16 mouse cellular contexts compared by ENCODE assay signal in genomic region chr19:24317731-24318130, GRCm38 (mm10). TPM values are rescaled to one million over a fixed set of nuclear protein-coding genes. Genes with fewer than 3 reads are reported as not detected.
A peak's percentile ranks its signal among the peaks of the same experiment; 100 is the strongest.
DNase-seq lines count a peak whose midpoint lies in the region; ATAC-seq and TF ChIP-seq lines count a peak whose summit lies in the region.
"Had no signal": no experiment of that assay in that cellular context is flagged by ENCODE, and none has a peak within 500 bp of the region (broad histone marks: within the 10 kb centered on the region; RNA-seq: fewer than 3 reads in every experiment).

No protein-coding gene starts in this region.

- H3K36me3 ChIP-seq in forebrain, embryonic 15.5 days, result no peaks in the 10 kb centered on the region
- no peaks in the 10 kb centered on the region for H3K36me3 ChIP-seq in forebrain, embryonic 10.5 days (replicated peaks)
- H3K36me3 ChIP-seq in lung, embryonic 14.5 days (ENCODE audit: insufficient read depth), result no peaks in the 10 kb centered on the region
- no peaks in the 10 kb centered on the region for H3K36me3 ChIP-seq in intestine, embryonic 15.5 days
- H3K36me3 ChIP-seq in small intestine, adult 2 months (ENCODE audit: control insufficient read depth, insufficient read depth, low read length), result 0 out of 2 replicates have a peak, but pooled peaks cover 3% of the 10 kb centered on the region
- H3K36me3 ChIP-seq in thymus, adult 2 months (ENCODE audit: control insufficient read depth, insufficient read depth, low read length), result no peaks in the 10 kb centered on the region
- H3K36me3 ChIP-seq: hindbrain, embryonic 10.5 days; limb, embryonic 10.5 days; liver, embryonic 15.5 days; midbrain, embryonic 10.5 days; neural tube, embryonic 13.5 days had no signal

- H3K4me2 ChIP-seq in forebrain, embryonic 15.5 days (replicated peaks), result no peak overlapping the region
- H3K4me2 ChIP-seq in lung, embryonic 14.5 days, result no peak overlapping the region
- H3K4me2 ChIP-seq in intestine, embryonic 15.5 days (replicated peaks), result no peak overlapping the region
- H3K4me2 ChIP-seq: liver, embryonic 15.5 days had no signal

- DNase-seq in forebrain, embryonic 10.5 days (ENCODE audit: extremely low spot score, low spot score), result no peak
- peak; percentile 30 for DNase-seq in lung, embryonic 14.5 days
- DNase-seq in lung, postnatal 4 days, result no peak
- DNase-seq in thymus, adult 2 months, result no peak
- DNase-seq: adrenal gland, postnatal 25 days; cerebellum, adult 9-11 months; liver had no signal

- no peak overlapping the region for H3K4me3 ChIP-seq in forebrain, embryonic 15.5 days
- no peak overlapping the region for H3K4me3 ChIP-seq in forebrain, embryonic 10.5 days
- no peak overlapping the region for H3K4me3 ChIP-seq in lung, embryonic 14.5 days (ENCODE audit: low read depth, low read length)
- H3K4me3 ChIP-seq in intestine, embryonic 15.5 days (replicated peaks), result no peak overlapping the region
- no peak overlapping the region for H3K4me3 ChIP-seq in small intestine, adult 2 months (ENCODE audit: low read depth, low read length)
- no peak overlapping the region for H3K4me3 ChIP-seq in thymus, adult 2 months (ENCODE audit: control insufficient read depth, insufficient read depth, low read length)
- H3K4me3 ChIP-seq: hindbrain, embryonic 10.5 days; limb, embryonic 10.5 days; liver, embryonic 15.5 days; midbrain, embryonic 10.5 days; myocyte; neural tube, embryonic 13.5 days had no signal

- ATAC-seq in forebrain, embryonic 15.5 days (replicated peaks), result no peak
- ATAC-seq in lung, embryonic 14.5 days (ENCODE audit: insufficient read depth), result no peak
- peak; percentile 95 for ATAC-seq in intestine, embryonic 15.5 days

- TF ChIP-seq CTCF in lung, embryonic 14.5 days (IDR thresholded peaks at IDR 0.05; ENCODE audit: low read depth), result no peak
- no peak for TF ChIP-seq CTCF in small intestine, adult 2 months (IDR thresholded peaks at IDR 0.05; ENCODE audit: extremely low read depth, insufficient read length, insufficient replicate concordance, low read depth, low read length)
- no peak for TF ChIP-seq CTCF in thymus, adult 2 months (IDR thresholded peaks at IDR 0.05; ENCODE audit: borderline replicate concordance, control insufficient read depth, extremely low read depth, insufficient read depth, low read length, poor library complexity)

- H3K27me3 ChIP-seq in forebrain, embryonic 15.5 days, result no peaks in the 10 kb centered on the region
- H3K27me3 ChIP-seq in forebrain, embryonic 10.5 days (ENCODE audit: poor library complexity, severe bottlenecking), result no peaks in the 10 kb centered on the region
- no peaks in the 10 kb centered on the region for H3K27me3 ChIP-seq in lung, embryonic 14.5 days (ENCODE audit: insufficient read depth, low read length)
- H3K27me3 ChIP-seq in intestine, embryonic 15.5 days (replicated peaks), result no peaks in the 10 kb centered on the region
- H3K27me3 ChIP-seq in small intestine, adult 2 months (ENCODE audit: control insufficient read depth, insufficient read depth, low read length), result no peaks in the 10 kb centered on the region
- H3K27me3 ChIP-seq in thymus, adult 2 months (ENCODE audit: control insufficient read depth, insufficient read depth, low read length), result no peaks in the 10 kb centered on the region
- H3K27me3 ChIP-seq: liver, embryonic 15.5 days had no signal

- H3K9me3 ChIP-seq in forebrain, embryonic 15.5 days, result no peaks in the 10 kb centered on the region
- no peaks in the 10 kb centered on the region for H3K9me3 ChIP-seq in forebrain, embryonic 10.5 days
- H3K9me3 ChIP-seq in lung, embryonic 14.5 days (ENCODE audit: low read depth, low read length), result no peaks in the 10 kb centered on the region
- H3K9me3 ChIP-seq in intestine, embryonic 15.5 days, result no peaks in the 10 kb centered on the region
- H3K9me3 ChIP-seq: hindbrain, embryonic 10.5 days; limb, embryonic 10.5 days; liver, embryonic 15.5 days; midbrain, embryonic 10.5 days; neural tube, embryonic 13.5 days had no signal

- H3K27ac ChIP-seq in forebrain, embryonic 15.5 days (replicated peaks), result 0 out of 2 replicates have a peak overlapping the region, but pooled peaks have one; percentile 31
- H3K27ac ChIP-seq in forebrain, embryonic 10.5 days, result no peak overlapping the region
- peak overlapping the region; percentile 69; the same call in 1 of the 2 replicates for H3K27ac ChIP-seq in lung, embryonic 14.5 days (ENCODE audit: low read depth)
- H3K27ac ChIP-seq in intestine, embryonic 15.5 days, result peak overlapping the region; percentile 68
- peak overlapping the region; percentile 70 for H3K27ac ChIP-seq in small intestine, adult 2 months (ENCODE audit: insufficient read depth, low read depth, low read length)
- H3K27ac ChIP-seq in thymus, adult 2 months (ENCODE audit: control insufficient read depth, insufficient read depth, low read length), result no peak overlapping the region
- H3K27ac ChIP-seq: hindbrain, embryonic 10.5 days; limb, embryonic 10.5 days; liver, embryonic 15.5 days; midbrain, embryonic 10.5 days; neural tube, embryonic 13.5 days had no signal

- peaks cover 27% of the 10 kb centered on the region for H3K4me1 ChIP-seq in forebrain, embryonic 15.5 days
- H3K4me1 ChIP-seq in forebrain, embryonic 10.5 days, result peaks cover 38% of the 10 kb centered on the region
- H3K4me1 ChIP-seq in lung, embryonic 14.5 days (ENCODE audit: insufficient read depth), result no peaks in the 10 kb centered on the region
- H3K4me1 ChIP-seq in intestine, embryonic 15.5 days (replicated peaks), result 0 out of 2 replicates have a peak, but pooled peaks cover 10% of the 10 kb centered on the region
- H3K4me1 ChIP-seq in small intestine, adult 2 months (ENCODE audit: control insufficient read depth, insufficient read depth, insufficient read length, low read length), result peaks cover 7% of the 10 kb centered on the region; the same call in 1 of the 2 replicates
- H3K4me1 ChIP-seq in thymus, adult 2 months (replicated peaks; ENCODE audit: control insufficient read depth, insufficient read depth, low read length), result no peaks in the 10 kb centered on the region
- H3K4me1 ChIP-seq: liver, embryonic 15.5 days had no signal

- 85% methylated on average over 2 of the region's 2 CpGs for WGBS in forebrain, embryonic 15.5 days
- WGBS in forebrain, embryonic 10.5 days, result 89% methylated on average over 2 of the region's 2 CpGs
- WGBS in lung, embryonic 14.5 days, result 61% methylated on average over 2 of the region's 2 CpGs
- WGBS in intestine, embryonic 15.5 days, result 55% methylated on average over 2 of the region's 2 CpGs
- WGBS in small intestine, adult 2 months, result 34% methylated on average over 2 of the region's 2 CpGs
- WGBS in thymus, adult 2 months, result 89% methylated on average over 2 of the region's 2 CpGs

- H3K9ac ChIP-seq in forebrain, embryonic 15.5 days (replicated peaks), result no peak overlapping the region
- H3K9ac ChIP-seq in lung, embryonic 14.5 days, result no peak overlapping the region
- H3K9ac ChIP-seq in intestine, embryonic 15.5 days, result no peak overlapping the region
- H3K9ac ChIP-seq: liver, embryonic 15.5 days; neural tube, embryonic 13.5 days had no signal

- TF ChIP-seq POLR2A in small intestine, adult 2 months (IDR thresholded peaks at IDR 0.05; ENCODE audit: low read depth, low read length), result no peak
- no peak for TF ChIP-seq POLR2A in thymus, adult 2 months (IDR thresholded peaks at IDR 0.05; ENCODE audit: control insufficient read depth, extremely low read depth, insufficient read depth, low read length, poor library complexity)

RNA-seq across cellular contexts. Expression of gene Fxn, which starts 37.3 kb away (rescaled TPM):
- 43.4 and 49.4 TPM in 2 replicates for polyA plus RNA-seq in forebrain, embryonic 15.5 days (2015; fragmentation: Nextera tagmentation; extraction: Ambion mirVana)
- 64.0 and 65.9 TPM in 2 replicates for polyA plus RNA-seq in forebrain, embryonic 10.5 days (2016; fragmentation: Nextera tagmentation; extraction: Ambion mirVana)
- 51.2 and 52.9 TPM in 2 replicates for polyA plus RNA-seq in lung, embryonic 14.5 days (2014; fragmentation: Nextera tagmentation; extraction: Ambion mirVana)
- 41.1 and 42.3 TPM in 2 replicates for polyA plus RNA-seq in intestine, embryonic 15.5 days (2015; fragmentation: Nextera tagmentation; extraction: Ambion mirVana)
- 7.7 and 9.1 TPM in 2 replicates for polyA plus RNA-seq in small intestine, adult 2 months (2012; rRNA removed)
- polyA plus RNA-seq in thymus, adult 2 months (2012; rRNA removed), result 22.5 and 24.5 TPM in 2 replicates

Comparison
In these comparisons a context has a peak if more than half of its experiments do, and no peak if none do; other contexts are left out.
1. H3K27ac ChIP-seq: peak in forebrain, embryonic 15.5 days (single experiment), lung, embryonic 14.5 days (single experiment), intestine, embryonic 15.5 days (single experiment) and small intestine, adult 2 months (single experiment); none in forebrain, embryonic 10.5 days (single experiment) and thymus, adult 2 months (single experiment).